Comparison of ENCODE assay signal across 17 mouse cellular contexts in the genomic region with DNA sequence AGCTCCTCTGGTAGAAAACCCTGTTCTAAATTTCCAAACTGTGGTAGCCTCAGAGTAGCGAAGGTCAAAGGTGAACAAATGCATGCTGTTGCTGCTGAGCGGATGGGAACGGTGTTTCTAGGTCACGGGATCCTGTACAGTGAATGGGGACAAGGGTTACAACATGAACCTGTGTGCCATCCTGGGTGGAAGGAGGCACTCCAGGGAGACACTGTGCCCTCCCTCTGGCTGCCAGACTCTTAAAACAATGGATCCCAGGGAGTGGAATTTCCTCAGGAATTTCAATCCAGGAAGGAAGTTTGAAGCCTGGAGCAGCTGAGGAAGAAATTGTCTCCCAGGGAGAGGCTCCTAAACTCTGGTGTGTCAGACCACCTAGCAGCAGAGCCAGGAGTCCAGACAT. TPM values are rescaled to one million over a fixed set of nuclear protein-coding genes. Genes with fewer than 3 reads are reported as not detected.
DNase-seq lines count a peak whose midpoint lies in the region; ATAC-seq and TF ChIP-seq lines count a peak whose summit lies in the region.
"Had no signal": no experiment of that assay in that cellular context is flagged by ENCODE, and none has a peak within 500 bp of the region (broad histone marks: within the 10 kb centered on the region; RNA-seq: fewer than 3 reads in every experiment).

No protein-coding gene starts in this region.

- intact Hi-C loops in heart, postnatal 36 days (cut with DNase I), result no loop called here
- intact Hi-C loops in left cerebral cortex, postnatal 14 days (cut with DNase I), result no loop called here

- H3K4me1 ChIP-seq in heart, postnatal 0 days (ENCODE audit: control insufficient read depth, insufficient read depth), result no peaks in the 10 kb centered on the region
- no peaks in the 10 kb centered on the region for H3K4me1 ChIP-seq in liver, postnatal 0 days (ENCODE audit: insufficient read depth)
- H3K4me1 ChIP-seq: neural tube, embryonic 15.5 days had no signal

- no peak for TF ChIP-seq CTCF in heart, postnatal 0 days (IDR thresholded peaks at IDR 0.05; ENCODE audit: low read depth)
- no peak for TF ChIP-seq CTCF in liver, postnatal 0 days (IDR thresholded peaks at IDR 0.05; ENCODE audit: low read depth)

- H3K4me2 ChIP-seq in heart, postnatal 0 days (ENCODE audit: low read depth, low read length), result no peak overlapping the region
- H3K4me2 ChIP-seq in liver, postnatal 0 days (ENCODE audit: low read depth, low read length), result no peak overlapping the region
- H3K4me2 ChIP-seq: neural tube, embryonic 15.5 days had no signal

- no peak for DNase-seq in heart, postnatal 0 days (ENCODE audit: low spot score)
- DNase-seq in heart, postnatal 36 days, result no peak
- no peak for DNase-seq in liver, postnatal 0 days
- DNase-seq in liver, result no peak
- DNase-seq in kidney, postnatal 36 days, result peak; percentile 44 to 46
- no peak for DNase-seq in right cerebral cortex, postnatal 10 days (ENCODE audit: low spot score in 2 of 2)
- no peak for DNase-seq in left cerebral cortex, postnatal 14 days (ENCODE audit: low spot score in 2 of 2)
- DNase-seq: cerebellum, postnatal 14 days; layer of hippocampus, postnatal 36 days; left cerebral cortex, postnatal 4 days; thymus, adult 2 months had no signal

- 58% methylated on average over 4 of the region's 4 CpGs for WGBS in heart, postnatal 0 days
- 59% methylated on average over 4 of the region's 4 CpGs for WGBS in liver, postnatal 0 days (ENCODE audit: insufficient replicate concordance)

- H3K4me3 ChIP-seq in heart, postnatal 0 days (ENCODE audit: low read depth, low read length), result no peak overlapping the region
- no peak overlapping the region for H3K4me3 ChIP-seq in liver, postnatal 0 days (ENCODE audit: low read depth, low read length)
- H3K4me3 ChIP-seq: embryonic facial prominence, embryonic 10.5 days; erythroblast, embryonic 14.5 days; midbrain, embryonic 10.5 days; neural tube, embryonic 15.5 days had no signal

- no peak overlapping the region for H3K9ac ChIP-seq in heart, postnatal 0 days (replicated peaks; ENCODE audit: low read depth, low read length)
- H3K9ac ChIP-seq in liver, postnatal 0 days (replicated peaks), result no peak overlapping the region
- H3K9ac ChIP-seq: neural tube, embryonic 15.5 days had no signal

- no peaks in the 10 kb centered on the region for H3K9me3 ChIP-seq in heart, postnatal 0 days (replicated peaks; ENCODE audit: control insufficient read depth, low read length)
- H3K9me3 ChIP-seq in liver, postnatal 0 days (ENCODE audit: low read length), result no peaks in the 10 kb centered on the region
- H3K9me3 ChIP-seq: embryonic facial prominence, embryonic 10.5 days; midbrain, embryonic 10.5 days; neural tube, embryonic 15.5 days had no signal

- no peaks in the 10 kb centered on the region for H3K36me3 ChIP-seq in heart, postnatal 0 days (replicated peaks; ENCODE audit: control insufficient read depth, insufficient read depth, low read length)
- no peaks in the 10 kb centered on the region for H3K36me3 ChIP-seq in liver, postnatal 0 days (replicated peaks; ENCODE audit: insufficient read depth, low read length)
- H3K36me3 ChIP-seq: embryonic facial prominence, embryonic 10.5 days; midbrain, embryonic 10.5 days; neural tube, embryonic 15.5 days had no signal

- H3K27me3 ChIP-seq in heart, postnatal 0 days (ENCODE audit: control insufficient read depth, insufficient read depth, low read length), result no peaks in the 10 kb centered on the region
- H3K27me3 ChIP-seq in liver, postnatal 0 days (ENCODE audit: insufficient read depth, low read length), result no peaks in the 10 kb centered on the region
- H3K27me3 ChIP-seq: neural tube, embryonic 15.5 days had no signal

- 0 out of 2 replicates have a peak, but pooled peaks have one; percentile 37 for ATAC-seq in heart, postnatal 0 days (ENCODE audit: insufficient read depth, low read depth)
- peak; percentile 49 for ATAC-seq in liver, postnatal 0 days
- ATAC-seq: hindbrain, embryonic 16.5 days had no signal

- TF ChIP-seq EP300 in heart, postnatal 0 days (IDR thresholded peaks at IDR 0.05; ENCODE audit: low read depth), result 0 out of 2 replicates have a peak, but pooled peaks have one; percentile 33
- no peak for TF ChIP-seq EP300 in liver, postnatal 0 days (IDR thresholded peaks at IDR 0.05; ENCODE audit: low read depth)

- peak overlapping the region; percentile 32 for H3K27ac ChIP-seq in heart, postnatal 0 days (ENCODE audit: low read depth)
- no peak overlapping the region for H3K27ac ChIP-seq in liver, postnatal 0 days (ENCODE audit: low read depth)
- H3K27ac ChIP-seq: embryonic facial prominence, embryonic 10.5 days; midbrain, embryonic 10.5 days; neural tube, embryonic 15.5 days had no signal

RNA-seq across cellular contexts. Expression of a gene that starts 25.3 kb away (rescaled TPM):
- 1.4 TPM in 1 of 2 replicates, not detected in the other for total RNA-seq in heart, postnatal 0 days (2014; rRNA removed; ENCODE audit: low replicate concordance)
- polyA plus RNA-seq in heart, postnatal 0 days (2015; fragmentation: Nextera tagmentation; extraction: Ambion mirVana), result 0.11 TPM in 1 of 2 replicates, not detected in the other
- total RNA-seq in heart, postnatal 36 days (2021), result under 1 TPM in 1 of 2 experiments, not detected in 1; 0.14 TPM
- polyA plus RNA-seq in liver, postnatal 0 days (2015; fragmentation: Nextera tagmentation; extraction: Ambion mirVana), result 0.24 and 0.29 TPM in 2 replicates
- total RNA-seq in left cerebral cortex, postnatal 14 days (2021), result not detected
- total RNA-seq: gastrocnemius, adult 8-10 months; left cerebral cortex, postnatal 4 days had no signal
- polyA plus RNA-seq: erythroblast, embryonic 14.5 days; neural tube, embryonic 15.5 days had no signal

Comparison
In these comparisons a context has a peak if more than half of its experiments do, and no peak if none do; other contexts are left out.
1. DNase-seq: peak in kidney, postnatal 36 days (2 of 2); none in heart, postnatal 0 days (single experiment), heart, postnatal 36 days (0 of 2), liver, postnatal 0 days (single experiment), liver (single experiment), right cerebral cortex, postnatal 10 days (0 of 2) and left cerebral cortex, postnatal 14 days (0 of 2).